Mouse (Mus musculus): ENCODE measurements around the gene Olfr1289.

DNA sequence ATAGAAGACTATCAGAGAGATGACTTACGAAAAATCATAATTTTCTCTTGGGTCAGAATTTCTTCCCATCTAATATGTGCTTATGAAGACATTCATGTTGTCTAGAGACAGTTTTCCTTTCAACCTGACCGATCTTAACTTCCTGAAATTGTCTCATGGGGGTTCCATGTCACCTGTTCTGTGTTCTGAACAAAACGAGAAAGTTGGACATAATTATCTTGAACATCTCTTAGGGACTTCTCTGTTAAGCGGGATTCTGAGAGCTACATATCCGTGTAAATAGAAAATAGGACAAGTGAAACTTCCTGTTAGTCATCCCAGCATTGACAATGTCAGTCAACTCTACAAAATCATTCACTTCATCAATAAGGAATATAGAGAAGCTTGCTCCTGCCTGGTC is 13.1 kb downstream of the Olfr1289 start, which contains the start of gene Olfr1290:
- TF ChIP-seq CTCF (IDR thresholded peaks at IDR 0.05; ENCODE audit: borderline replicate concordance, insufficient read depth, low read length): no peak
- no peak for TF ChIP-seq POLR2A (IDR thresholded peaks at IDR 0.05; ENCODE audit: low read depth, low read length)
